Mouse (Mus musculus) gastrocnemius, adult 8-10 months (tissue): ENCODE data around the gene Atp6v0a1. TPM values are rescaled to one million over a fixed set of nuclear protein-coding genes. Genes with fewer than 3 reads are reported as not detected.

Experiments used
- DNase-seq, 2 experiments: peaks; one replicate each; pipeline ENCODE4 v3.0.0; 2022; ENCODE audit warnings: low spot score in 2 of 2
- total RNA-seq, 4 experiments: library from RNA; stranded (reverse); gene quantifications; 2 replicates each; pipeline ENCODE4 v1.2.4; 2022

Gene Atp6v0a1
- 10 to 100 TPM; 62.0 to 79.8 (median 66.8) TPM for total RNA-seq

DNA sequence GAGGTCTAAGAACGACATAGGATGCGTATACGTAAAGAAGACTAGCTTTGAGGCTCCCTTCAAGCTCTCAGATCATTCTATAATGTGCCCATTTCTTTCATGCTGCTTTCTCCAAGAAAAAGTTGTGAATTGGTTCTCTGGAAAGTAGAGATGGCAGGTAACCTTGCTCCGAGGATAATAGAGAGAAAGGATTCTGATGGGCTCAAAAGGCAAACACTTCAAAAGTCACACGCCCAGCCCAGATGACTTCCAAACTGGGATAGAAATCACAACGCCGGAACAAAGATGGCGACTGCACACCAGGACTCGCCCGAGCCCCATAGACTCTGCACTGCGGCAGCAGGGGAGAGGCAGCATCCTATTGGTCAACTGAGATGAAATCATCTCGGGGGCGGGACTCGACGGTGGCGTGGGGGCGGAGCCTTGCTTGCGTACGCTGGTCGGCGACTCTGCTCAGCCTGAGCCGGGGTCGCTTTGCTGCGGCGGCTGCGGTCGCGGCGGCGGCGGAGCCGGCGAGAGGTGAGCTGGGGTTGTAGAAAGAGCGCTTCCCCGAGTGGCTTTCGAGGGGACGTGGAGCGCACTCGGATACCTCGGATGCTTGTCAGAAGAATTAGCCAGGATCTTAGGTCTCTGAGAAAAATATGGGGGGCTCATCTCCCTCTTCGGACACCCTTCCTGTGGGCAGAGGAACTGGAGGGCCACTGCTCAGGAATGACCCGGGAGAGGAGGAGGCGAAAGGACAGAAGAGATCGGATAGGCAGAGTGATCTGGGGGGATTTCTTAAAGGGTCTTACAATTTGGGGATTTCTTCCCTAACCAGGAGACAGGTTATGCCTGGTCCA is at the start of gene Atp6v0a1:
TSS of gene Atp6v0a1 (plus strand) at position 407 of the 842 bp plus-strand sequence.
- DNase-seq, result peak; percentile 96 to 97

DNA sequence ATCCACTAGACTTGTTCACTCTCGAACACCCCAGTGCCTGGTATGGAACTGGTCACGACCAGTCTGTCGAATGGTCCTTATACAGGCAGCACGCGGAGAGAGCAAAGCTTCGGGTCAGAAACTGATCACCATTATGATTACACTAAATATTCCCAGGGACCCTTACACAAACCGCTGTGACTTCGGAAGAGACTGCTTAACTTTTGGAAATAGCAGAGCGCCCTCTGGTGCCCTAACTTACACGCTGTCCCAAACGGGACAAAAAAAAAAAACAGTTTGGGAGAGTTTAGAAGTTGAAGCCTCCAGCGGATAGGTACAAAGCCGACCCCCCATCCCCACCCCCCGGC is 49.8 kb upstream of the Atp6v0a1 start:
- DNase-seq, result peak in 1 of 2 experiments; percentile 52

DNA sequence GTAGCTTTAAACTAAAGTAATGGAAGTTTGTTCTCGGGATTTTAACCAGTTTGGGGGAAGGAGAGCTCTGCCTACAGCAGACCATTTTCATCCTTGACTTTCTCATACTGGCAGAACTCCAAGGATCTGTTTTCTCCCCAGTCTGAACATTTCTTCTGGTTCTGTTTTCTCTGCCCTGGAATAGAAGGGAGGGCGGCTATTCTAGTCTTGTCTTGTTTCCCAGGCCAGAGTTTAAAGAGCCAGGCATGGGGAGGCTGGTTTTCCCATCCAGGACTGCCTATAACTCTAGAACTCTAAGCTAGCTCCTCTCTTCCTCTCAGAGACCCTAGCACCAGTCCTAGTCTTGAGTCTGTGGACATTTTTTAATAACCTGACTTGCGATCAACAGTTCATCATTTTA is 49.4 kb upstream of the Atp6v0a1 start:
- no peak for DNase-seq

DNA sequence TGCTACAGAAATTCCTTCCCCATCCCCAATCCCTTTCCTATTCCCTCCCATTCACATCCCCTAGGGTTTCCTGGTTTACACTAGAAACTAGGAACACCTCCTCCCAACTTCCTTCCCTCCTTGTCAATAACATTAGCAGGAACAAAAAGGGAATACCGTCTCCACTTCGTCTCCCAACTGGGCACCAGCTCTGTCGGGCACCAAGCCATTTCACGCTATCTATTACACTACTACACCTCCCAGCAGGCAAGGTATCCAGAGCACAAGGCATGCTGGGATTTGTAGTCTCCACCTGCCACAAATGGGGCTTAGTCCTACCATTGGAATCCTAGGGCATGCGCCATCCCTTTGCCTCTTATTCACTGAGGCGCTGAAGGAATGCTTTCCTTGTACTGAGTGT is 48.7 kb upstream of the Atp6v0a1 start:
- peak; percentile 75 to 81 for DNase-seq

DNA sequence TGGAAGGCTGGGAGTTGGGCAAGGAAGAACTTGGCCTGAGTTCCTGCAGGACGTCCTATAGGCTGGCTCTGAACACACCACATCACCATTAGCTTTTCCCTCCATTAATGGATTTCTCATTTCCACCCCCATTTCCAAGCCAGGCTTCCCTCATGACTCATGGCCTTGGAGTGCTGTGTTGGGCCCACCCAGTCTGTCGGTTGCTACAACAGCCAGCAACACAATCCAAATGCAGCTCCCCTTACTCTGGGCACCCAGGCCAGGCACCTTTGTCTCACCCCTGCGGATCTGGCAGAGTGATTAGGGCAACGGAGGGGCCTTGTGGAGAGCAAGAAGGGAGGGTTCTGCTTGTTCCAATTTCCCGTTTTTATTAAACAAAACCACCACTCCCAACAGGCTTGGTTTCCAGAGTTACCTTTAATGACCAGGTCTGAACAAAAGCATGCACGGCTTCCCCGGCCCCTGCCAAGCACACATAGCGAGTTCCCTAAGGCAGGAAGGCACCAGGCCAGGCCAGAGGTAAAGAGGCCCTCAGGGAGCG is 46.8 kb upstream of the Atp6v0a1 start:
- DNase-seq, result peak in 1 of 2 experiments; percentile 66

DNA sequence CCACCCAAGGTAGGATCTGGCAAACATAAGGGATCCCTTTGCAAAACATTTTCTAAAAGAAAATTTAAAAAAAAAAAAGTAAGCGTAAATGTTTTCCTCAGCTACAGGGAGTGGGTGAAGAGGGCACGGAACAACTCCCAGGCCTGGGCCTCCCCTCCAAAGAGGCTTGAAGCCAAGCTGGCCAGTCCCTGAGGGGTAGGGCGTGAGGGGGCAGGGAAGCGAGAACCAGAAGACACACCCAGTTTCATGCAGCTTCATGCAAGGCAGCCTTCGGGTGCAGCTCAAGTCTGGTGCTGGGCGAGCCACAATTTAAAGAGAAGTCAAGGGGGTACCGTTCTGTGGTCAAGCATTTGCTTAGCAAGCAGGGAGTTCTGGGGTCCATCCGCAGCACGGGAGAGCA is 45.6 kb upstream of the Atp6v0a1 start:
- DNase-seq, result peak in 1 of 2 experiments; percentile 49

DNA sequence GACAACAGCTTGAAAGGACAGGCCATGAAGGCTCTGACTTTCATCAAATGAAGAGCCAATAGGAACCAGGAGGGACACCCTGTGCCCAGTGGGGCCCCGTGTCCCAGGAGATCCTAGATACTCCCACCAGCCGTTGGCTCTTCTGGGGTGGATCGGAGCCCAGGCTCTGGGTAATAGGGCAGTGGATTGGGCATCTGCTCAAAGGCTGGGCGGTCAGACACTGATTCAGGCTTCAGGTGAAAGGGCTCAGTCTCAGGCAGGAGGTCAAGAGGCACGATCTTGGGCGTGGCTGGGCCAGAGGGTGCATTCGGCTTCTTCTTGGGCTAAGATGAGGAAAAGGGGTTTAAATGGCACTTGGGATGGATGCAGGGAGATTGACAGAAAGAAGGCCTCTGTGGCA is 45.1 kb upstream of the Atp6v0a1 start:
- DNase-seq, result no peak

DNA sequence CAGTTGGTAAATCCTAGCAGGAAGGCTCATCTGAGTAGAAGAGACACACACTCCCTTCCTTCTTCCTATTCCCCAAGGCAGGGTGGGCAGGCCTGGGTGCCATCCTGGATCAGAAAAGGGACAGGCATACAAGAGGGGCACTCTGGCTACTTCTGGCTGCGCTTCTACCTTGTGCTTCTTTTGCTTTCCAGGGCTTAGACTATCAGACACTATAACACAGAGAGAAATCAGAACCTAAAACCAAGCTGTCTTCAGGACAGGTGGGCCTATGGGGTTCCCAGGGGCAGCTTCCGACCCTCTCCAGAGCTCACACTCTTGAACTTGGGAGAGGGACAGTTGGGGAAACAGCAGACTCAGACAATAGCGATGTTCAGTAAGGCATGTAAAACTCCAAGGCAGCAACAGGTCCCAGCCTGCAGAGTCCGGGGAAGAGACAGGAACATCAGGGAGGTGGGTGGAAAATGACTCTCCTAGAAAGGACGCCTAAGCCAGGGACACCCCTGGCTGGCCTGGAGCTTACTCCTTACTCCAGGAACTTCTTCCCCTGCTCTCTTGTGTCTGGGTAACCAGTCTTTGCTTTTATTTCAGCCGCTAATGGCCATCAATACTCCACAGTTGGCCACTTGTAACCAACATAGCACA is 44.2 kb upstream of the Atp6v0a1 start:
- DNase-seq, result no peak

DNA sequence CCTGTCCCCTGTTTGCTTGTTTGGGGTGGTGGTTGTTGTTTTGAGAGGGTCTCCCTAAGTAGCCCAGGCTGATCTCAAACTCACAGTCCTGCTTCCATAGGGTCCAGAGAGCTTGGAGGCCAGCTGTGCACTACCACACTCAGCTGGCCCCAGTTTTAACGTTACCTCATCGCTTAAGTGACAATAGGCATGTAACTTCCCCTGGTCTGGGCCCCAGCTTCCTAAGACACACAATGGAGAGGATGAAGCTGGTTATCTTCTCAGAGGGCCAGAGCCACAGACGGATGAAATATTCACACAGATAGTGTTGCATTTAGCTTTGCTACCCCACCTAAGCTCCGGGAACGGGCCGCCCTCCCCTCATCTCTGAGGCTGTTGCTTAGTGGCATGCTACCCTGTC is 43.5 kb upstream of the Atp6v0a1 start:
- no peak for DNase-seq

DNA sequence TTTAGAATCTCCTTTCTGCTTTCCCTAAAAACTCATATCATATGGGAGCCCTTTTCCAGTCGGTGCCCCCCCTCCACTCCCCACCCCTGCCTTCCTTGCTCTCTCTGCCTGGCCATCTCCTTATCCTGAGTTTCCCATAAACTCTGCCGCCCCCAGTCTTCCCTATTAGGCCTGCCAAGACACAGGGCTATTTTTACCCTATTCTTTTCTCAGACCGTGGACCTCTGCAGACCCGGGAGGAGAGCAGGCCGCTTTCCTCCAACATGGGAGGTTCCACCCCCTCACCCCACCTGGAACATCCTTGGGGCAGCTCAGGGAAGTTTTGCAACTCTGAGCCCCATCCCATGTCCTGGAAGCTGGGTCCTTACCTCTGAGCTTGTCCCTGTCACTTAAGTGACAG is 41.9 kb upstream of the Atp6v0a1 start:
- no peak for DNase-seq

DNA sequence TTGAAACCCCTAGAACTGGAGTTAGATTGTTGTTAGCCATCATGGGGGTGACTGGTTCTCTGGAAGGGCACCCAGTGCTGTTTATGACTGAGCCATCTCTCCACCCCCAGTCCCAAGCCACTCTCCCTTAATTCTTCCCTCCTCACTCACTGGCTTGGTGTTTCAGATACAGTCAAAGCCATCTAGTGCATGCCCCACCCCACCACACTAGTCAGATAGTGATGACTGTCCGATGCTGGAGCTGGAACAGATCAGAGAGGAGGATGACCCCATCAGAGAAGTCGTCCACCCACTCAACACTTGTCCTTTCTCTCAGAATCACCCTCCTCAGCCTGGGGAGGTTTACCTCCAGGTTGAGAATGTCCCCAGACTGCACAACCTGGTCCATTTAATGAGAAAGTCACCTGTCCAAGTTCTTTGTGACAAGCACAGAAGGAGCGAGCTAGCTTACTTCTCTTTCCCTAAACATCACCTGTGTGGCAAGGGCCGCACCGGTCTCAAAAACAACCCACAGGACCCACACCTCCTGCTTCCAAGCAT is 41.3 kb upstream of the Atp6v0a1 start:
- DNase-seq, result no peak

DNA sequence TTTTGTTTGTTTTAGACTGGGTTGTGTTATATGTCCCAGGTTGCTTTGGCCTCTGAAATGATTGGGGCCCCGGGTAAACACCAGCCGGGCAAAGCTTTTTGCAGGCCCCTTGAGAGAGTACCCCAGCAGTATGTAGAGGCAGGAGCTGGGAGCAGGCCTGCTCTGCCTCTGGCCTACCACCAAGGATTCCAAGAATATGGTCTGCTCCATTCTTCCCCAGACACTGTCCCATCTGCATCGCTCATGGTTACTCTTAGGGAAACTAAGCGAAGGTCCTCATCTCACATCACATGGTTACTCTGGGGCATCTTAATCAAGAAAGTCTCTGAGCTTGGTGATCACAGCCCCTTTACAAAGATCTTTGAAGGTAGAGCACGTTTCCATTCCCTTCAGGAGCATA is 40.8 kb upstream of the Atp6v0a1 start:
- no peak for DNase-seq

DNA sequence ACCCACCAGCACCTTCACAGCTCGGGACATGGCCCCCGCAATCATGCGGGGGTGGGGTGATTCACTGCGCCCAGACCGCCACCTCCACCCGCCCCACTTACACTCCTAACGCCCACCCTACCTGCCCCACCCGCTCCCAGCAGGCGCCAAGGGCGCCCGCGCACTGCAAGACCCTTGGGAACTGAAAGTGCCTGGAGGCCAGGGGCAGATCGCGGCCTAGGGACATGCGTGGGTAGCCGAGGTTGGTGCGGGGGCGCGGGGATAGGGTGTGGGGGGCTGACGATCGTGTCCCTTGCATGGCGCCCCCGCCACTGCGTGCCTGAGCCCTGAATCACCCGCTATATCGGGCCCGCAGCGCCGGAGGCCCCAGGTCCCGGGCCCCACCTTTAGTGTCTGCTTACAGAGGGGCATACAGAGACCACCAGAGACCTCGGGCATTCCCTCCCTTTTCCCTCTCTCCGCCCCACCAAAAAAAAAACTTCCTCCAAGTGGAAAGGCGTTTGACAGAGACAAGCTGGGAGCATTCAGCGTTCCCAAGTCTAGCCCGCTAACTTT is 40.0 kb upstream of the Atp6v0a1 start:
- DNase-seq, result peak in 1 of 2 experiments; percentile 42

DNA sequence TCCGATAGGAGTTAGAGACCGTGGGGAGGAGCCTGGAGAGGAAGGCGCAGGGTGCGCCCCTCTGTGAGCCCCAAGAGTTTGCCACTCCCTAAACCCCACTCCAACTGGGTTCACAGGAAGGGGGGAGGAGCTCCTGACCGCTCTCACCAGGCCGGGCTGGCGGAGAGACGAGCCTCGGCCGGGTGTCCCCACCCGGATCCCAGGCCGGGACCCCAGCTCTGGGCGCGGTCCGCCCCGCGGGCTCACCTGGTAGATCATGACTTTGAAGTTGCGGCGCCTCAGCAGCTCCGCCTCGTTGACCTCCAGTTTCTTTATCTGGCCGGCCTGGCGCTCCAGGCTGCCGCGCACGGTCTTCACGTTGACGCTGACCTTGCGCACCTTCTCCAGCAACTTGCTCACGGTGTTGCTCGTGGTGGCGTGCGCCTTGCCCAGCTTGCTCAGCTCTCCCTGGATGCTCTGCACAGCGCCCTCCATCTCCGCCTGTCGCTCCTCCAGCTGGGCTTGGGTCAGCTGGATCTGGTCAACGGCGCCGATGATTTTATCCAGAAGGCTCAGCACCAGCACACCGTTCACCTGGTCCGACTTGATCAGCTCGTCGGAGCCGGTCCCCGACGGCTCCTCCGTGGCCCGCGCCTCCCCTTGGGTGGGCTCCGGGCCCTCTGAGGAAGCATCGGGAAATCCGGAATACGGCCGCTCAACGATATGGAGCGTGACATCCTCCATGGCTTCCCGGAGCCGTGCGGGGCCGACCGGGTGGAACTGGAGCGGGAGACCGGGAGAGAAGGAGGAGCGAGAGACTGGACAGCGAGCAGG is 39.3 kb upstream of the Atp6v0a1 start:
- DNase-seq, result peak; percentile 54 to 68

DNA sequence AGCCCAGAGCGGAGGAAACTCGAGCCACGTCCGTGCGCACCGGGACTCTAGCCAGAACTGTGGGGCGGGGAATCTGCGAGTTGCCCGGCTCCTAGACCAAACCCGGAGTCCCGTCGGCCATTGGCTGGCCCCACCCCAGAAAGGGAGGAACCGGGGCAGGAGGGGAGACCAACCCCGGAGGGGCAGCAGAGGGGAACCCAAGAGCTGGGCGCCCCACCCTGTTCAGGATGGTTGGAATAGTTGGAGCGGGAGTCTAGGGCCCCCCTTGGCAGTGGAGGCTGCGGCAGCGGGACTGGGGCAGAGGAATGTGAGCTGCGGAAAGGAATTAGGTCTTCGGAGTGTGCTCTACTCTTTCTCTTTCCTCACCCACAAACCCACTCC is 38.7 kb upstream of the Atp6v0a1 start, which contains the start of gene Cavin1:
TSS of gene Cavin1 (minus strand) at position 331 of the 381 bp plus-strand sequence.
- peak; percentile 96 to 97 for DNase-seq

DNA sequence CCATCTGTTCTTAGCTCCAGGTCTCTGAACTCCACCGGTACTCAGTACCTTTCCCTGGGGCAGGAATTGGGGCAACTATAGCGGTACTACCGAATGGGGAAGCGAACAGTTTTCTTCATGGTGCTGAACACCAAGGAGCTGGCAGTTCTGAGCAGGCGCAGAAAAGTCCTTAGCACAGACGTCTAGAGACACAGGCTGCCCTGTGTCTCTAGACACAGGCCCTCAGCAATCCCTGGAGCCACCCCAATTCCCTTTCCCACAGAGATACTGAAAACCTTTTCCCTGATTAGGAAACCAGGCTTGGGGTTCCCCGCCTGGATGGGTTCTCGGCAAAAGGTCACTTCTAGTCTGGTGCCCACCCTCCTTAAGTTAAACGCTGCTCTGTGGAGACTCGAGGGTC is 37.8 kb upstream of the Atp6v0a1 start:
- DNase-seq, result no peak

DNA sequence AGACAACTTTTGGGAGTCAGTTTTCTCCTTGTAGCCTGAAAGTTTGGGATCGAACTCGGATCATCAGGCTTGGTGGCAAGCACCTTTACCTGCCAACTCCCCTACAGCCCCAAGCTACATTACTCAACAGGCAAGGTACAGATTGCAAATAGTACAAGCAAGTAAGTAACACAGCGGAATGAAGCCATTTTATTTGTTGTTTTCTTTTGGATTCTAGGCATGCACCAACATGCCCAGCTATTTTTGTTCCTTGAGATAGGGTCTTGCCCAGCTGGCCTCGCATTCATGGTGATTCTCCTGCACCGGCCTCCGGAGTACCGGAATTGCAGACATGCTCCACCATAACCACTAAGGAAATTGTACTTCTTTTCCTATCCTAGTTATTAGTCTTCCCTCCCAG is 36.0 kb upstream of the Atp6v0a1 start:
- DNase-seq, result no peak

DNA sequence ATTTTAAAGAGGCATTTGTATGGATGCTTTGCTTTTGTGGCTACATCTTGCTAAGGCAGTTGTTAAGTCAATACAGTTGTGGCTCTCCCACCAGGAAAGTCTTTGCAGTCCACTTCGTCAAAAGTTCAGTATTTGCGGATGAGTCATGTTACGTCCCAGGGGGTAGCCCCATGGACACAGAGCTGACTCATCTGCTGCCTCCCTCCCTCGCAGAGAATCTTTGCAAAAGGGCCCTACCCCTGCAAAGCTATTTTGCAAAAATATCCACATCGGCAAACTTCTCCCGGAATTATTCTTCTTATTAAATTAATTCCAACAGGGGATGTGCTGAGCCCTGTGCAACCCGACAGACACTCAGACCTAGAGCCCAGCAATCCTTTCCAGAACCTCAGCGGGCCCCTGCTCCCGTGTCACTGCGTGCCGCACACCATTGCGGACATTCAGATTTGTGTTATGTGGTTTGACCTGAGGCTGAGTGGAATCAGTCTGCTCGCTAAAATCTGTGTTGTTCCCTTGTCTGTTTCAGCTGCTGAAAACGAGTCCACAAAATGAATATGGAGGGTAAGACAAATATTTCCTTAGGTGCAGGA is 34.8 kb upstream of the Atp6v0a1 start:
- DNase-seq, result no peak

DNA sequence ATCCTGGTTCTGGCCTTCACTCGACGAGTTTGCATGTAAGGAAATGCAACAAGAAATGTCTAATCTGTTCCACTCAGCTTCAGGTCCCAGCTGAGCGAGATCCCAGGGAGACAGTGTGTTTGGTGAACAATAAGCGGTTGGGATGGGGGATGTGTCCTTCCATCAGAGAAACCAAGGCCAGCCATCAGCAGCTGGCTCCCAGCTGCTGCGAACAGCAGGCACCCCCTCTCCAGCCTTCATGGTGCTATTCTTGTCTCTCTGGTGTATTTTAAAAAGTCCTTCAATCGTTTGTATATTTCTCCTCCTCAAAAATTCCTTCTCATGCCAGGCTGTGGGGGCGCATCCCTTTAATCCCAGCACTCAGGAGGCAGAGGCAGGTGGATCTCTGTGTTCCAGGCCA is 34.0 kb upstream of the Atp6v0a1 start:
- DNase-seq, result no peak

DNA sequence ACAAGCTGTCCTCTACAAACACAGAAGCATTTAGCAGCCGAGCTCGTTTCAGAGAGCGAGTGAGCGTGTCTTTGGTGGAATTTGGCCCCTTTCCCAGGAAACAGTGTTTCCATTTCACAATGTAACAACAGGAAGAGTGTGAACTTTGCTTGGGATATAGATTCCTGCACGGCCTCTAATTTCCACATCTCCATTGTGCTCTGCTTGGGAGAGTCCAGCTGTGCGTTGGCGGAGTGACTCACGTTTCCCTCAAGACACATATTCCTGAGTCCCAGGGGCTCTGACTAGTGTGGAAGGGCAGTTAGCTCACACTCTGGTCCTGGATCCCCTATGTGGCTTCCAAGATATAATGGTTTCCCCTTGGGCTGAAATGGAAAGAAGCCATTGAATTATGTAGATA is 29.4 kb upstream of the Atp6v0a1 start:
- DNase-seq, result no peak

DNA sequence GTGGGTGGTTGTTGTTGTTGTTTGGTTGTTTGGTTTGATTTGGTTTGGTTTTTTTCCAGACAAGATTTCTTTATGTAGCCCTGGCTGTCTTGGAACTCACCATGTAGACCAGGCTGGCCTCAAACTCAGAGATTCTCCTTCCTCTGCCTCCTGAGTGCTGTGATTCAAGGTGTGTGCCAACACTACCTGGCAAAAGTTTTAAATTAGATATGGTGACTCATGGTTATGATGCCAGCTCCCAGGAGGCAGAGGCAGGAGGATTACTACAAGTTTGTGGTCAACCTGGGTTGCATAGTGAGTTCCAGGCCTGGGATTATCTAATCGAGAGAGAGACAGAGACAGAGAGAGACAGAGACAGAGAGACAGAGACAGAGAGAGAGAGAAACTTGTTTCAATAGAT is 28.8 kb upstream of the Atp6v0a1 start:
- no peak for DNase-seq
